11 mouse cellular contexts compared by ENCODE assay signal in the genomic region with DNA sequence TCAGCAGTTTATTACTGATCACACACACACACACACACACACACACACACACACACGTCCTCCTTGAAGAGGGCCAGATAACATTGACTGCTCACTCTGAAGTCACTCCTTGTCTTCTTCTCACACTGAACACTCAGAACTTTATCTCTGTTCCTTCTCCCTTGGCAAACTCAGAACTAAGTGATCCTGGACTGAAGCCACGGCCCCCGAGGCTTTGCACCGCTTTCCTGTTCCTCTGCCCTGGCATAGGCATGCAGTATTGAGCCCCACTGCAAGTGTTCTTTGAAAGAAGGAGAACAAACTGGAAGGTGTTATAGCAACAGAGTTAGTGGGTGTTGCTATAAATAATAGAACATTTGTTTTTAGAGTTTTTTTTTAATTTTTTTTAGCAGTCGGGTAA.
DNase-seq lines count a peak whose midpoint lies in the region; ATAC-seq and TF ChIP-seq lines count a peak whose summit lies in the region.
"Had no signal": no experiment of that assay in that cellular context is flagged by ENCODE, and none has a peak within 500 bp of the region (broad histone marks: within the 10 kb centered on the region; RNA-seq: fewer than 3 reads in every experiment).

No protein-coding gene starts in this region.

- H3K4me3 ChIP-seq in heart, embryonic 13.5 days: no peak overlapping the region
- H3K4me3 ChIP-seq in heart, adult 2 months: no peak overlapping the region
- H3K4me3 ChIP-seq in layer of hippocampus, adult 2 months: no peak overlapping the region; the same call in 1 of the 2 replicates
- H3K4me3 ChIP-seq in liver, embryonic 12.5 days: no peak overlapping the region
- H3K4me3 ChIP-seq: limb, embryonic 13.5 days; neural tube, embryonic 13.5 days had no signal

- peaks cover 56% of the 10 kb centered on the region for H3K4me1 ChIP-seq in heart, embryonic 13.5 days
- peaks cover 33% of the 10 kb centered on the region for H3K4me1 ChIP-seq in heart, adult 2 months (ENCODE audit: control insufficient read depth, insufficient read depth, low read length)
- H3K4me1 ChIP-seq in liver, embryonic 12.5 days: no peaks in the 10 kb centered on the region

- no peak for TF ChIP-seq POLR2A in heart, adult 2 months (IDR thresholded peaks at IDR 0.05; ENCODE audit: insufficient read depth, low read depth, low read length)

- no peak overlapping the region for H3K4me2 ChIP-seq in heart, embryonic 13.5 days
- no peak overlapping the region for H3K4me2 ChIP-seq in liver, embryonic 12.5 days
- H3K4me2 ChIP-seq: limb, embryonic 13.5 days; neural tube, embryonic 13.5 days had no signal

- ATAC-seq in heart, embryonic 13.5 days (ENCODE audit: extremely low read depth, insufficient number of reproducible peaks, low FRiP score, low TSS enrichment): no peak
- no peak for ATAC-seq in liver, embryonic 12.5 days
- ATAC-seq: intestine, embryonic 16.5 days had no signal

- no peak for DNase-seq in heart, adult 2 months
- DNase-seq in brain, adult 2 months (ENCODE audit: low read depth, low spot score): peak; percentile 68
- DNase-seq in layer of hippocampus, adult 2 months (ENCODE audit: low spot score in 2 of 2): peak; percentile 12 to 43
- peak; percentile 50 for DNase-seq in lung, postnatal 14 days
- no peak for DNase-seq in thymus, postnatal 25 days
- no peak for DNase-seq in adrenal gland, adult 8-10 months

- intact Hi-C loops in heart, adult 2 months (cut with DNase I): loop anchor here (5.0 kb wide), 1 partner anchor 44 kb away; no protein-coding TSS in a partner anchor

- no peak overlapping the region for H3K9ac ChIP-seq in heart, embryonic 13.5 days
- no peak overlapping the region for H3K9ac ChIP-seq in heart, adult 2 months (ENCODE audit: low read depth, low read length)
- H3K9ac ChIP-seq in liver, embryonic 12.5 days: no peak overlapping the region
- H3K9ac ChIP-seq: limb, embryonic 13.5 days; neural tube, embryonic 13.5 days had no signal

- 25% methylated on average over 5 of the region's 5 CpGs for WGBS in heart, embryonic 13.5 days
- whole genome bisulfite sequencing in heart, adult 2 months: 14% methylated on average over 5 of the region's 5 CpGs
- WGBS in liver, embryonic 12.5 days (ENCODE audit: insufficient replicate concordance): 55% methylated on average over 5 of the region's 5 CpGs

- no peak for TF ChIP-seq CTCF in heart, adult 2 months (IDR thresholded peaks at IDR 0.05)
- no peak for TF ChIP-seq CTCF in layer of hippocampus, adult 2 months (conservative IDR thresholded peaks at IDR 0.05)

- TF ChIP-seq EP300 in heart, adult 2 months (IDR thresholded peaks at IDR 0.05; ENCODE audit: insufficient read depth, low read depth, low read length): no peak

- H3K27me3 ChIP-seq in heart, embryonic 13.5 days (replicated peaks): no peaks in the 10 kb centered on the region
- no peaks in the 10 kb centered on the region for H3K27me3 ChIP-seq in heart, adult 2 months (ENCODE audit: control insufficient read depth, insufficient read depth, low read length)
- H3K27me3 ChIP-seq in liver, embryonic 12.5 days (replicated peaks): no peaks in the 10 kb centered on the region
- H3K27me3 ChIP-seq: limb, embryonic 13.5 days; neural tube, embryonic 13.5 days had no signal

- no peaks in the 10 kb centered on the region for H3K9me3 ChIP-seq in heart, embryonic 13.5 days
- H3K9me3 ChIP-seq in liver, embryonic 12.5 days (replicated peaks): no peaks in the 10 kb centered on the region
- H3K9me3 ChIP-seq: neural tube, embryonic 13.5 days had no signal

- peak overlapping the region; percentile 28; the same call in 1 of the 2 replicates for H3K27ac ChIP-seq in heart, embryonic 13.5 days (replicated peaks)
- H3K27ac ChIP-seq in heart, adult 2 months: no peak overlapping the region
- peak overlapping the region; percentile 57; the same call in 1 of the 2 replicates for H3K27ac ChIP-seq in layer of hippocampus, adult 2 months
- no peak overlapping the region for H3K27ac ChIP-seq in liver, embryonic 12.5 days

- H3K79me2 ChIP-seq in heart, adult 2 months (replicated peaks; ENCODE audit: control insufficient read depth, insufficient read depth, low read length): no peaks in the 10 kb centered on the region

- peaks cover 42% of the 10 kb centered on the region for H3K36me3 ChIP-seq in heart, embryonic 13.5 days
- peaks cover 5% of the 10 kb centered on the region; the same call in 1 of the 2 replicates for H3K36me3 ChIP-seq in heart, adult 2 months (ENCODE audit: control insufficient read depth, insufficient read depth, low read length)
- no peaks in the 10 kb centered on the region for H3K36me3 ChIP-seq in liver, embryonic 12.5 days

Comparison
In these comparisons a context has a peak if more than half of its experiments do, and no peak if none do; other contexts are left out.
1. H3K27ac ChIP-seq: peak in heart, embryonic 13.5 days (single experiment) and layer of hippocampus, adult 2 months (single experiment); none in heart, adult 2 months (single experiment) and liver, embryonic 12.5 days (single experiment).
2. DNase-seq: peak in brain, adult 2 months (single experiment), layer of hippocampus, adult 2 months (2 of 2) and lung, postnatal 14 days (single experiment); none in heart, adult 2 months (0 of 2), thymus, postnatal 25 days (single experiment) and adrenal gland, adult 8-10 months (single experiment).